Mouse (Mus musculus) cerebellum, adult 8-10 months (tissue): ENCODE results near the gene Irf6.
A peak's percentile ranks its signal among the peaks of the same experiment; 100 is the strongest.

Experiments used
- DNase-seq: peaks from one replicate; pipeline ENCODE4 v3.0.0; 2022

The Irf6 gene

GRCm38 (mm10) chr1:193157111-193157492, 4.2 kb downstream of the Irf6 start:
- no peak for DNase-seq

- DNase-seq: no peak
Observed at GRCm38 (mm10) chr1:193159163-193159562, 6.3 kb downstream of the Irf6 start.

- no peak for DNase-seq
Observed at GRCm38 (mm10) chr1:193159613-193160012, 6.7 kb downstream of the Irf6 start.

DNA sequence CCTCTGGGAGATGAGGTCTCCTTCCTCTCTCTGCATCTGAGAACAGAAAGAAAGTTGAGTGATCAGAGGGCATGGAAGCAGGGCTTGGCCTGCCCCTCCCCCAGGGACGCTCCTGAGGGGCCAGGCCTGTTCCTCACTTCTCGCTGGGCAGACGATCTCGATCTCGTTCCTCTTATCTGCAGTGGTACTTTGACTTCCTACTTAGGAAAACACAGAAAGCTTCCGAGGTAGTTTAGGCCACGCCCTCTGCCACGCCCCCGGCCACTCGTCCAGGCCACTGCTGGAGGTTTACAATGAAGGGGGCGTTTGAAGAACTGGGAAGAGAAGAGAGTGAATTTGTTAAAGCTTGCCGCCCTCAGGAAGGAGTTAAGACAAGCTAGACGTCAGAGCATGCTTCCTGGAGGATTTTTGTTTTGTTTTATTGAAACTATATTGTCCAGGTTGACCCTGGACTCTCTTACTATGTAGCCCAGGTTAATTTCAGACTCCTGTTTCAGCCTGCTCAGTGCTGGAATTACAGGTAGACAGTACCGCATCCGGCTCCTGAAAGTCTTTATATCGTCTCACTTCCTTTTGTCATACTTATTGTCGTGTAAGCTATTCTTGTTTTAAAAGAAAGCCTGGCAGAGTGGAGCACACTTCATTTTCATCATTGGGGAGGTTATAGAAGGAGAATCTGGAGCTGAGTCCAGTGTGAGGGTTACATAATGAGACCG, 7.6 kb downstream of the Irf6 start:
- no peak for DNase-seq

DNA sequence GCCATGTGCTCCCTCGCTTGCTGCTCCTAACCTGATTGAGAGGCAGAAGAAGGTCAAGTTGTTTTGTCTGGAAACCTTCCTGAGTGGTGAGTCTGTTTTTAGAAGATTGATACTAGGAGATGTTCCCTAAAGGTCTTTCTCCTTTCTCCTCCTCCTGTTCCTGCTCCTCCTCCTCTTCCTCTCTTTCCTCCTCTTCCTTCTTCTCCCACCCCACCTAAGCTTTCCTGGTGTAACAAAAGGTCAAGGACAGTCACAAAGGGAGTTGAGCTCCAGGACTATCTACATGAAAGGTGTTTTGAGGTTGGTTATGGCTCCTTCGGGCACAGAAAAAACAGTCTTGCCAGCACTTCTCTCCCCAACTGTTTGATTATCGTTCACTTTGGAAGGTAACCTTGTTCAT, 14.8 kb downstream of the Irf6 start, which contains the start of gene A130010J15Rik:
TSS of gene A130010J15Rik (plus strand) at position 301 of the 400 bp plus-strand sequence.
- no peak for DNase-seq

DNA sequence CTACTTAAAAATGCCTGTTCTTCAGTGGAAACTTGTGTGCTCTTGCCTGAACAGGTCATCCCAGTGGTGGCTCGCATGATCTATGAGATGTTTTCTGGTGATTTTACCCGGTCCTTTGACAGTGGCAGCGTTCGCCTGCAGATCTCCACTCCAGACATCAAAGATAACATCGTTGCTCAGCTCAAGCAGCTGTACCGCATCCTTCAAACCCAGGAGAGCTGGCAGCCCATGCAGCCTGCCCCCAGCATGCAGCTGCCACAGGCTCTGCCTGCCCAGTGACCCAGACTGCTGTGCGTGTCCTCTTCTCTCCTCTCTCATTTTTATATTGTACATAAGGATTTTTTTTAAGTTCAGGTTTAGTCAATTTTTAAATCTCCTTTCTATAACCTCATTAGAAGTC, 16.3 kb downstream of the Irf6 start:
- no peak for DNase-seq

DNA sequence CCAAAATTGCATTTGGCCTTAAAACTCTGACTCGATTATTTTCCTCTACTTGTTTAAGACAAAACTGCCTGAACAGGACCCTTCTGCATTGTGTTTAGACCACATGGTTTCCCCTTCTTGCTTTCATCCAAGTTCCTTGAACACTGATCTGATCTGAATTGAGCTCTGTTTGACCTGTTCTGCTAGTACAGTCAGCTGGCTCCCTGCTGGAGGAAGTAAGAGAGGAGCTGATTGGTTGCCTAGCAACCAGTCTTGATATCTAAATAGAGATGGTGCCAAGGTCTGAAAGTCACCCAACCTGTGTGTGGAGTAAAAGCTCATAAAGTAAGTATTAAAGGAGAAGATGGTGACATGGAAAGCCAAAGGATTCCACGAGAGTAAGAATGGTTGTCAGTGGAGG, 16.9 kb downstream of the Irf6 start:
- no peak for DNase-seq

- peak; percentile 94 for DNase-seq
Observed at GRCm38 (mm10) chr1:193172991-193173809, 20.3 kb downstream of the Irf6 start.

GRCm38 (mm10) chr1:193173810-193174129, 20.9 kb downstream of the Irf6 start:
- DNase-seq: no peak

- no peak for DNase-seq
Observed at GRCm38 (mm10) chr1:193174143-193174733, 21.3 kb downstream of the Irf6 start.

DNA sequence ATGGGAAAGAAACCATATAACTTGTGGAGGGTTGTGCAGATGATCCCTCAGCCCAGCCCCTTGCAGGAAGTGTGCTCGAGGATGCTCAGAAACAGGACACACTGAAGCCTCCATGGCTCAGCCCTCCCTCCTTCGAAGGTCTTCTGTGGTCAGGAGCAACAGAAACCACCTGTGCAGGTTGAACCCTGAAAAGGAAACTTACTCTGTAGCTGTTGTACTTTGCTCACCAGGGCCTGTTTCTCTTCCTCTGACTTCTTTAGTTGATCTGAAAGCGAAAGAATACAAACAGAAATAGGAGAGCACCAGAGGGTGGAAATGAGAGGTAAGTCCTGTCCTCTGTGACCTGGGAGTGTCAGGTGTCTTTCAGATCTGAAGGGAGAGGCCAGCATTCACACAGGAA, 28.2 kb downstream of the Irf6 start:
- DNase-seq: no peak

GRCm38 (mm10) chr1:193188257-193188656, 35.3 kb downstream of the Irf6 start:
- DNase-seq: no peak

DNA sequence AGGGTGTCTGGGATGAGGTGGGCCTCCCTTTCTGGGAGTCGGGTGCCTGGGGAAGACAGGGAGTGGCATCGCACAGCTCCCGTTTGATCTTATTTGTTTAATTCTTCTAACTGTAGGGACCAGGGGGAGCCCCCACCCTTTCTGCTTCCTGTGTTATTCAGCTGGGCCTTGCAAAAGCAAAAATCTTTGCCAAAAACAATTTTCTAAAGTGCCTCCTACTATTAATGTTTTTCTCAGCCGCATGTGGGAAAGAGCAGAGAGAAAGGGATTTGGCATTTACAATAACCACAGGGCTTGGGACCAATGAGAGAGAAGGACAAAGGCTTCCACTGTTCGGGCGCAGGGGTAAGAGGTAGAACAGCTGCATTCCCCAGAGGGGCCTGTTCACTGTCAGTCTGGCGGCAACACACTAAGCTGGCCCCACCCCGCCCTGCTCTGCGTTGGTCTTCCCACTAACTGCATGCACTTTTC, 36.3 kb downstream of the Irf6 start:
- no peak for DNase-seq

DNA sequence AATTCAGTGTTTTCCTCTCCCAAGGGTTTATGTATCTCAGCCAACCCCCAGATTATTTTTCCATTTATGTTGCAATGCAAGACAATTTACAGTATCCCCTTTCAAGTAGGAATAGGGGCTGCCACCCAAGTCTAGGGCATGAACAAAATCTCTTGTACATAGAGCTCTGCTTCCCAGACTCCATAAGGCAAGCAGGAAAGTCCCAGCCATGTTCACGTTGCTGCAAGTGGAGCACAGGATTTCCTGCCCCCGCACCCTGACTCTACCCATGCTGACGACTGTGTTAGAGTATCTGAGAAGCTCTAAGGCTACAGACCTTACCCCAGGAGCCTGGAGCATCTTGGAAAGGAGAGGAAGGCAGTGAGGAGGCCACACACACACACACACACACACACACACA, 36.9 kb downstream of the Irf6 start:
- DNase-seq: no peak

GRCm38 (mm10) chr1:193191675-193192283, 38.9 kb downstream of the Irf6 start:
- no peak for DNase-seq

GRCm38 (mm10) chr1:193194416-193195140, 41.7 kb downstream of the Irf6 start:
- DNase-seq: peak; percentile 50

- DNase-seq: no peak
Observed at GRCm38 (mm10) chr1:193195169-193195810, 42.4 kb downstream of the Irf6 start.

DNA sequence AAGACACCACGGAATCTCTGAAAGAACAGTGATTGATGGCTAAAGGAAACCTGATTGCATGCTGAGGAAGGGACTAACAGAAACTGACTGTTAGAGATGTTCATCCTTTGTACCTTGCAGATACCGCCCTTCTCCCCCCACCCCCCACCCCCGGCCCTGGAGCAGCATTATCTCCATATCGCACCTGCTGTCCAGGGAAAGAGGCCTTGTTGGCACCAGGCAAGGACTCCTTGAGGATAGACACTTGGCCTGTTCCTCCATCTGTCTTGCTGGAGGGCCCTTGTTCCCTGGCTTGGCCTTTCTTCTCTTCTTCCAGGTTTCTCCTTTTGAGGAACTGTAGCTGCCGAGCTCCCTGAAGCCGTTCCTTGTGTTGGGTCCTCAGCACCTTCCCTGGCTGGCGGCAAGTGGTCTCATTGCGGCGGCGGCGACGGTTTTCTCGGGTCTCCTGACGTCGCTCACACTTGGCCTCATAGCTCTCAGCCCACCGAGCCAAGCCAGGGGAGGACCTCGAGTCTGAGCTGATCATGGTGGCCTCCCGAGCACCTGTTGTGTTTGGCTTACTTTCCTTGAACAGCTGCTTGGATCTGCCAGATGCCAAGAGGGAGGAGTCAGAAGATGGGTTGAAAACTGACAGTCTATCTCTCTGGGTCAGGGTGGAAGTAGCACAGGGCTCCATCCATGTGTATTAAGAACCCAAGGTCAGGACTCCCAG, 44.7 kb downstream of the Irf6 start:
- DNase-seq: no peak

DNA sequence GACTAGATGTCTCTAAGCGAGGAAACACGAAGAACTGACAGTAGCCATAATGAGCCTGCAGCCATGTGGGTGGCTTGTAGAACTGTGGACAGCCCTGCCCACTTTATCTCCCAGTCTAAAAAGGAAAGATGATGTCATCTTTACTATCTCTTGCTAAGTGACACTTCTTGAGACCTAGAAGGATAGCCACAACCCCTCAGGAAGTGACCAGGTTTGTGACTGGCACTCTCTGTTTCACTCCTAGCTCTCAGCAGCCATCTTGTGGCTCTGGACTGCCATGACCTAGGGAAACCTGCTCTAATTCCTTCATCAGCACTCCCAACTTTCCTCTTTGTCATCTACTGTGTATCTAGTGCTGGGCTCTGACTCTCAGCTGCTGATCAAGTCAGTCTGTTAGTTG, 45.4 kb downstream of the Irf6 start:
- DNase-seq: no peak

- DNase-seq: no peak
Observed at GRCm38 (mm10) chr1:193200640-193201382, 47.9 kb downstream of the Irf6 start.

GRCm38 (mm10) chr1:193201383-193201778, 48.5 kb downstream of the Irf6 start, which contains the start of gene Traf3ip3:
Gene Traf3ip3 (minus strand): TSS chr1:193201703.
- no peak for DNase-seq
